Mouse (Mus musculus) gastrocnemius, adult 2 months (tissue): ENCODE measurements around the gene 1700067P10Rik. TPM values are rescaled to one million over a fixed set of nuclear protein-coding genes. Genes with fewer than 3 reads are reported as not detected.

Experiments
- DNase-seq: peaks from one replicate; pipeline ENCODE4 v3.0.0; 2022
- H3K27ac ChIP-seq: fragments of 200-600 bp; 2 replicates; pipeline ENCODE4 v1.8.1; 2022; ENCODE audit warnings: mild to moderate bottlenecking
- H3K4me3 ChIP-seq: fragments of 200-600 bp; 2 replicates; pipeline ENCODE4 v1.8.1; 2022; ENCODE audit warnings: mild to moderate bottlenecking, moderate library complexity
- CTCF ChIP-seq: fragments of 200-600 bp; IDR thresholded peaks from 2 replicates; pipeline ENCODE4 v1.8.1; 2022; ENCODE audit warnings: antibody characterized with exemption, mild to moderate bottlenecking, moderate library complexity
- intact Hi-C: fragments of 180-260 bp; cut with DNase I; formaldehyde crosslinking; loops from one replicate; pipeline ENCODE4 v1.15.1; 2025
- total RNA-seq, 2 experiments: library from RNA; stranded (reverse); gene quantifications; 2 replicates each; pipeline ENCODE4 v1.2.3; 2021

1700067P10Rik gene
- total RNA-seq, 2 experiments from 2014 or later = not detected

GRCm38 (mm10) chr17:48067083-48067614 is 22.0 kb upstream of the 1700067P10Rik start:
- intact Hi-C loops = no loop called here
- H3K4me3 ChIP-seq = no peak overlapping the region

DNA sequence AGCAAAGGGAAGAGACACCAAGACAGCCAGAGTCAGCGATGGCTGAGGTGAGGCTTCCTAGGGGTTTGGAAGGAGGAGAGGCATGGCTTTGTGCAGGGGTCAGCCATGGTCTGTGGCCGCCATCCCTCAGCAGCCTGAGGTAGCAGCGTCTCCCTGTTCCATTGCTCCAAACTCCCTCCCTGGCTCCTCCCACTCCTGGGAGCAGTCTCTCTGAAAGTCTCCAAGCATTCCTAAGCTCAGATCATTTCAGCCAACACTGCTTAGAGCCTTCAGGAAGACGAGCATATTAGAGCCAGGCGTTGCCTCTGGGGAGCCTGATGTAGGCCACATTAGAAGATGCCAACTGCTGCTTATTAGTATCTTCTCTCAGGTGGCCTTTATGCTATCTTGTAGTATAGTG is 21.4 kb upstream of the 1700067P10Rik start:
- no peak for DNase-seq
- Histone ChIP-seq H3K4me3 (no peak overlapping the region), H3K27ac (no peak overlapping the region)
- intact Hi-C loops = no loop called here
- TF ChIP-seq CTCF = no peak

More at GRCm38 (mm10) chr17:48067083-48067614, 22.0 kb upstream of the 1700067P10Rik start:
- DNase-seq = no peak
- TF ChIP-seq CTCF = no peak
- no peak overlapping the region for H3K27ac ChIP-seq

- intact Hi-C loops = no loop called here
- DNase-seq = no peak
Observed at GRCm38 (mm10) chr17:48080626-48081025, 8.5 kb upstream of the 1700067P10Rik start.

GRCm38 (mm10) chr17:48089446-48089845 is 327 bp downstream of the 1700067P10Rik start:
- intact Hi-C loops = no loop called here
- DNase-seq = no peak
- no peak for TF ChIP-seq CTCF
- Histone ChIP-seq H3K27ac (no peak overlapping the region), H3K4me3 (no peak overlapping the region)

More at GRCm38 (mm10) chr17:48080626-48081025, 8.5 kb upstream of the 1700067P10Rik start:
- Histone ChIP-seq H3K4me3 (no peak overlapping the region), H3K27ac (no peak overlapping the region)
- TF ChIP-seq CTCF = no peak

GRCm38 (mm10) chr17:48090305-48090704 is 1.2 kb downstream of the 1700067P10Rik start:
- no peak for TF ChIP-seq CTCF
- DNase-seq = no peak
- H3K27ac ChIP-seq = no peak overlapping the region
- no peak overlapping the region for H3K4me3 ChIP-seq
- intact Hi-C loops = no loop called here

DNA sequence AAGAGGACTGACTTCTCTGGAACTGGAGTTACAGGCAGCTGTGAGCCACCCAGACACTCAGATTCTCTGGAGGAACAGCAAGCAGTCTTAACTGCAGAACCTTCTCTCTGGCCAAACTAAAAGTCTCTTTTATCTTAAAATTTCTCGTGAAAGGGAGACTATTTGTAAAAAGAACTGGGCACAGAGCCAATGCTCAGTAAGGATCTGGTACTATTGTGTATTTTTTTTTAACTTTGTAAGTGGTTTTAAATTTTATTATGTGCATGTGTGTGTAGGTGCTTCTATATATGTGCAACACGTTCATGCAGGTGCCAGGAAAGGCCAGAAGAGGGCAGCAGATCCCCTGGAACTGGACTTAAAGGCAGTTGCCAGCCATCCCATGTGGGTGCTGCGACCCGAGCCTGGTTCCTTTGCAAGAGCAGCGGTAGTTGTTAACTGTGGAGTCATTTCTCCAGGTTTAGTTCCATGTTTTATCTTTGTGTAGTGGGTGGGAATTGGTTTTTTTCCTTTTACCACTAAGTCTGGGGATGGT is 4.2 kb downstream of the 1700067P10Rik start:
- DNase-seq = no peak
- intact Hi-C loops = no loop called here
- H3K27ac ChIP-seq = no peak overlapping the region
- H3K4me3 ChIP-seq = no peak overlapping the region
- TF ChIP-seq CTCF = peak; percentile 17; the same call in 1 of the 2 replicates

GRCm38 (mm10) chr17:48094820-48095680 is 5.9 kb downstream of the 1700067P10Rik start:
- no peak for DNase-seq
- intact Hi-C loops = no loop called here
- TF ChIP-seq CTCF = no peak
- no peak overlapping the region for H3K4me3 ChIP-seq
- H3K27ac ChIP-seq = no peak overlapping the region

DNA sequence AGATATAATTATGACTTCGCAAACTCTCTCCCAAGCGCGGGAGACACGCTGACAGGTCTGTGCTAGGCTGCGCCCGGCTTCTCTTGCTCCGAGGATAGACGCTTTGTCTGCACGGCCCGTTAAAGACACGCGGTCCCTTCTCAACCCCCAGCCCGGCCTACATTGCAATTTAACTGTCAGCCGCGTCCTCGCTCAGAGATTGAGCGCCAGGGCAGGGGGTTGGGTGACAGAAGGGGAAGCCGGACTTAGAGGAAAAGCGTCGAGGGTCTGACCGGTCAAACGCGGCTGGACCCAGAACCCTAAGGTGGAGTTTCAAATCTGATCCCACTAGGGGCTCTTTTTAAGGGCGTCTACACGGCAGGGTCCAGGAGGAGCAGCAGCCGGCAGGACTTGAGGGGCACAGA is 6.6 kb downstream of the 1700067P10Rik start:
- intact Hi-C loops = no loop called here
- no peak overlapping the region for H3K27ac ChIP-seq
- peak; percentile 17 for DNase-seq
- H3K4me3 ChIP-seq = no peak overlapping the region; the same call in 1 of the 2 replicates
- no peak for TF ChIP-seq CTCF

DNA sequence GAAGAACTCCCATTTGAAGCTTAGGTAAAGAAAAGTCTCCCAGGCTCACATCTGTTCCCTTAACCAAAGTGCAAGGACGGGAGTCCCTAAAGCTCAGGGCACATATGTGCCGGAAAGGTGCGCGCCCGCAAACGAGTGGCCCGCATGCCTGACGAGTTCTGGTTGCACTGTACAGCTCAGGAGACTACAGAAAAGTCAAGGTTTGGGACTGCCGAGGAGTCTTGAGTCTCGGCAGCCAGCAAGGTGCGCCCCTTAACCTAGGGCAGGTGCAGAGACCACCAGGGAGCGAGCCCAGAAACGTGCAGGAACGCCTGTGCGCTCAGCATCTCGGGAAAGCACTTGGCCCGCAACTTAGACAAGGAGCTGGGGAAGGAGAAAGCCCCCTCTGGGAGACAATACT is 7.2 kb downstream of the 1700067P10Rik start:
- intact Hi-C loops = no loop called here
- no peak for DNase-seq
- H3K4me3 ChIP-seq = peak overlapping the region; percentile 29; the same call in 1 of the 2 replicates
- no peak for TF ChIP-seq CTCF
- H3K27ac ChIP-seq = no peak overlapping the region

DNA sequence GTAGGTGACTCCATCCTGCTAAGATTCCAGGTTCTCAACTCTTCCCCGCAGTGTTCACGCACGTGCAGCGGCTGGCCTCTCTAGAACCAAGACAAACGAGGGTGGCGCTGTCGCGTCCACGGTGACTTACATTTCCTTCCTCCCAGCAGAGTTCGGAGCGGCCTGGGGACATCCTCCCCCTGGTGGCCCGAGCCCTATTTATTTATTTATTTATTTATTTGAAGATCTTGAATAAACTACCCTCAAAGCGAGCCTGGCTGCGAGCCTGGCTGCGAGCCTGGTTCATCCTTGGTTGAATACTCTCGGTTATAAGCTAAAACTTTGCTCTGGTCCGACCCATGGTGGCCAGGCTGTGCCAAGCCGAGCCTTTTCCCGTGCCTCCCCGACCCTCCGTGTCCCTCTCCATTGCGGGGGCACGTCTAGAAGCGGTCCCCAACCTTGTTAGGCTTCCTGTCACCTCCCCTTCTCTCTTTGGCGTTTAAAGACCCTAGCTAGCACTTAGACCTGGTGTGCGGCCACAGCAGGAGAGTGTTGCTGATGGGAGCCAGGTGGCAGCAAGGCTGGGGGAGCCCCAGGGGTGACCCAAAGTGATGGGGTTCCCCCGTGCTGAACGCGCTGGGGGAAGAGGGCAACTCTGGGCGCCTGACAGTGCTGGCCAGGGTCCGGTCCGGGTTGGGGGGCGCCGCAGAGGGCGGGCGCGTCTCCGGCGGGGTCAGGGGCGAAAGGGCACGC is 8.1 kb downstream of the 1700067P10Rik start:
- peak; percentile 48 for TF ChIP-seq CTCF
- DNase-seq = peak; percentile 67
- intact Hi-C loops = no loop called here
- Histone ChIP-seq H3K27ac (no peak overlapping the region), H3K4me3 (peak overlapping the region; percentile 54)

DNA sequence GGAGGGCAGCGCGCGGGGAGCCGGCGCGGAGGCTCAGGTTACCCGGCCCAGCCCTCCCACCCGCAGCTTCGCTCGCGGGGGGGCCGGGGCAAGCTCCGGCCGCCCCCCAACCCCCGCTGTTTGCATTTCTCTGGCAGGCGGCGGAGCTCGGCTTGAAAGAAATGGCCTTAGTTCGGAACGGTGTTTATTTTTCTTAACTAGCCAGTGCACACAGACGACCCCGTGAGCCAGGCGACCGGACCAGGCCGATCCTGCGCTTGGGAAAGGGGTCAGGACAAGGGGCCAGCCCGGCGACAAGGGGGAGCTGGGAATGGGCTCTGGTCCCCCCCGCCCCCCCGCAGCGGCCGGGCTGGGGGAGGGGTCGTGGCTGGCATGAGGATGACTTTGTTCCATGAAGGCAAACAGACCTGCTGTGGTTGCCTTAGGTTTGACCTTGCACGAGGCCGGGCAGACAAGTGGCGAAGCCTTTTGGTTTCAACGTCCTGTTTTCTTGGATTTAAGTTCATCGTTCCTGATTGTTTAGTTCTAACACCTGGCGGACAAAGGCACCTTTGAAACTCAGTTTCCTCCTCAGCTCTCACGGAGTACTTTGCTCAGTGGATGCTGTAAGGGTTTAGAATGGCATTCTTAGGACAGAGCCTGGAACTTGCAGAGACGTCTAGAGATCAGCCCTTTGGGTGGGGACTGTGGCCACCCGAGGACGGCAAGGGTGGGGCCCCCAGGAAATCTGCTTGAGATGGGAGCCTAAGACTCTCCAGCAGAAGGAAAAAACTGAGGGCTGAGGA is 8.8 kb downstream of the 1700067P10Rik start:
- intact Hi-C loops = no loop called here
- Histone ChIP-seq H3K27ac (no peak overlapping the region), H3K4me3 (peak overlapping the region; percentile 54)
- DNase-seq = peak; percentile 17
- no peak for TF ChIP-seq CTCF

GRCm38 (mm10) chr17:48098528-48098890 is 9.4 kb downstream of the 1700067P10Rik start:
- Histone ChIP-seq H3K4me3 (peak overlapping the region; percentile 54), H3K27ac (no peak overlapping the region)
- intact Hi-C loops = no loop called here
- TF ChIP-seq CTCF = no peak
- peak; percentile 22 for DNase-seq
